Mouse (Mus musculus) CD4-positive, CD25-positive, alpha-beta regulatory T cell, adult 2 months (primary cell): ENCODE results near the gene Akap9.
"Not testable (repeated sequence)": the region's sequence is repeated elsewhere in the genome, so short reads cannot be mapped to it uniquely, and the experiment has no call there.

ENCODE experiments used
- DNase-seq: peaks from one replicate; pipeline ENCODE4 v3.0.0-alpha.2; 2012; ENCODE audit warnings: low read depth, low spot score

The Akap9 gene

GRCm38 (mm10) chr5:3969114-3969513 is 41.3 kb downstream of the Akap9 start:
- DNase-seq, result no peak

GRCm38 (mm10) chr5:3970936-3971335 is 43.1 kb downstream of the Akap9 start:
- DNase-seq, result no peak

- no peak for DNase-seq
Measured at GRCm38 (mm10) chr5:3973764-3974163, 45.9 kb downstream of the Akap9 start.

- no peak for DNase-seq
Measured at GRCm38 (mm10) chr5:3974896-3975295, 47.0 kb downstream of the Akap9 start.

GRCm38 (mm10) chr5:3976111-3976510 is 48.3 kb downstream of the Akap9 start:
- DNase-seq, result no peak

- no peak for DNase-seq
Measured at GRCm38 (mm10) chr5:3977904-3978303, 50.0 kb downstream of the Akap9 start.

- DNase-seq, result no peak
Measured at GRCm38 (mm10) chr5:3989608-3990007, 61.8 kb downstream of the Akap9 start.

- DNase-seq, result no peak
Measured at GRCm38 (mm10) chr5:3990499-3990898, 62.6 kb downstream of the Akap9 start.

GRCm38 (mm10) chr5:4004531-4005469 is 76.9 kb downstream of the Akap9 start:
- DNase-seq, result no peak

- DNase-seq, result no peak
Measured at GRCm38 (mm10) chr5:4006606-4007005, 78.8 kb downstream of the Akap9 start.

- DNase-seq, result no peak
Measured at GRCm38 (mm10) chr5:4008266-4008665, 80.4 kb downstream of the Akap9 start.

- DNase-seq, result no peak
Measured at GRCm38 (mm10) chr5:4009540-4009939, 81.7 kb downstream of the Akap9 start.

- not testable (repeated sequence) for DNase-seq
Measured at GRCm38 (mm10) chr5:4017646-4018045, 89.8 kb downstream of the Akap9 start.

- no peak for DNase-seq
Measured at GRCm38 (mm10) chr5:4019377-4019776, 91.5 kb downstream of the Akap9 start.

- no peak for DNase-seq
Measured at GRCm38 (mm10) chr5:4020018-4020417, 92.2 kb downstream of the Akap9 start.

GRCm38 (mm10) chr5:4023186-4023585 is 95.3 kb downstream of the Akap9 start:
- DNase-seq, result no peak

- DNase-seq, result no peak
Measured at GRCm38 (mm10) chr5:4023742-4024681, 96.2 kb downstream of the Akap9 start.

GRCm38 (mm10) chr5:4024727-4025126 is 96.9 kb downstream of the Akap9 start:
- DNase-seq, result no peak

GRCm38 (mm10) chr5:4026336-4026735 is 98.5 kb downstream of the Akap9 start:
- not testable (repeated sequence) for DNase-seq

- DNase-seq, result no peak
Measured at GRCm38 (mm10) chr5:4028486-4029173, 100.8 kb downstream of the Akap9 start.

- no peak for DNase-seq
Measured at GRCm38 (mm10) chr5:4031846-4032245, 104.0 kb downstream of the Akap9 start.

- peak; percentile 12 for DNase-seq
Measured at GRCm38 (mm10) chr5:4036686-4037085, 108.8 kb downstream of the Akap9 start.
